Mouse (Mus musculus): Measurements from ENCODE around the gene Sox13.

DNA sequence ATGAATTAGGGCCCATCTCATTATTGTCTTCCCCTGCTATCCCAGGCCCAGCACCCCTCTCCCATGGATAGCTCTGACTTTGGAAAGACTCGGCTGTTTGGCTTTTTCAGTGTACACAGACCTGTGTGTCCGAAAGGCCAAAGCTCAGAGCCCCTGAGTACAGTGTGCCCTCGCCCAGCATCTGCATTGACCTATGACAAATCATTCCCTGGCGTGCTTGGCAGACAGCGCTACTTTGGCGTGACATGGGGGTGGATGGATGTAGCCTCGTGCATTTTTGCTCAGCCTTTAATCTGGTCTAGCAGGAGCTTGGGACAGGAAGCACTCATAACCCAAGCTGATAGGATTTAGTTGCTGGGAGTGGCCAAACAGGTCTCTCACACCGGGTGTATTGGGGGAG is 52.1 kb downstream of the Sox13 start:
- TF ChIP-seq MAX (IDR thresholded peaks at IDR 0.05; ENCODE audit: low read depth) (no peak), TCF3 (IDR thresholded peaks at IDR 0.05; ENCODE audit: insufficient read length, low read depth) (no peak), TCF12 (IDR thresholded peaks at IDR 0.05; ENCODE audit: insufficient read depth, poor library complexity, severe bottlenecking) (no peak), POLR2A (IDR thresholded peaks at IDR 0.05; ENCODE audit: insufficient read length, low read depth) (no peak), CEBPB (IDR thresholded peaks at IDR 0.05; ENCODE audit: insufficient read depth, poor library complexity, severe bottlenecking) (no peak), E2F4 (IDR thresholded peaks at IDR 0.05; ENCODE audit: insufficient read depth) (no peak), POLR2AphosphoS2 (IDR thresholded peaks at IDR 0.05; ENCODE audit: insufficient read length, low read depth) (no peak), REST (IDR thresholded peaks at IDR 0.05; ENCODE audit: insufficient read depth, insufficient read length) (no peak), USF1 (IDR thresholded peaks at IDR 0.05; ENCODE audit: low read depth) (no peak), MYOD1 (IDR thresholded peaks at IDR 0.05; ENCODE audit: control insufficient read depth in 1 of 3, insufficient read length in 2 of 3, low read depth in 2 of 3) (no peak), MYOG (IDR thresholded peaks at IDR 0.05; ENCODE audit: control insufficient read depth in 1 of 3, insufficient read depth in 1 of 3, insufficient read length in 2 of 3, low read depth in 2 of 3) (no peak), SRF (IDR thresholded peaks at IDR 0.05; ENCODE audit: control insufficient read depth, insufficient read length, low read depth) (no peak)
